Mouse (Mus musculus) bone marrow macrophage, adult 2 months (primary cell): Measurements from ENCODE around the gene Ttll12.

Experiments used
- CTCF ChIP-seq: IDR thresholded peaks from 2 replicates; pipeline ENCODE4 v1.5.1; 2012; ENCODE audit warnings: low read depth, mild to moderate bottlenecking, low read length, moderate library complexity
- POLR2A ChIP-seq: IDR thresholded peaks from 2 replicates; pipeline ENCODE4 v1.6.1; 2012; ENCODE audit warnings: mild to moderate bottlenecking, low read depth, low read length, borderline replicate concordance

DNA sequence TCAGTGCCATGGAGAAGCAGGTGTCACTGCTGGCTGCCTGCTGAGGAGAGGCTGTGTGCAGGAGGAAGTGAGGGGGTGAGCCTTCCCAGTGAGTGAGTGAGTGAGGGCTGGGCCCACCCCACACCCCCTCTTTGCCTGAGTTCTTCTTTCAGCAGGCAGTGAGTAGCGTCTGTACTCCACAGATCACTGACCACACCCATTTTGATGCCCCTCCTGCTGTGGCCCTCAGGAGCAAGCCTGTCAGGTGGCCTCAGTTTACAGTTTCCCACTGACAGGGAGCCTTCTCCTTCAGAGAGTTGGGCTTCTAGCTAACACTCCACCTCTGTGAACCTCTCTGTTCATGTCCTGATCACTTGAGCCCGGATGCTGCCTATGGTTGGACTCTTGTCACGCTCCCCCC lies 40.3 kb upstream of the Ttll12 start:
- TF ChIP-seq CTCF (no peak), POLR2A (no peak)
